ENCODE assay signal across 8 mouse cellular contexts in the genomic region with DNA sequence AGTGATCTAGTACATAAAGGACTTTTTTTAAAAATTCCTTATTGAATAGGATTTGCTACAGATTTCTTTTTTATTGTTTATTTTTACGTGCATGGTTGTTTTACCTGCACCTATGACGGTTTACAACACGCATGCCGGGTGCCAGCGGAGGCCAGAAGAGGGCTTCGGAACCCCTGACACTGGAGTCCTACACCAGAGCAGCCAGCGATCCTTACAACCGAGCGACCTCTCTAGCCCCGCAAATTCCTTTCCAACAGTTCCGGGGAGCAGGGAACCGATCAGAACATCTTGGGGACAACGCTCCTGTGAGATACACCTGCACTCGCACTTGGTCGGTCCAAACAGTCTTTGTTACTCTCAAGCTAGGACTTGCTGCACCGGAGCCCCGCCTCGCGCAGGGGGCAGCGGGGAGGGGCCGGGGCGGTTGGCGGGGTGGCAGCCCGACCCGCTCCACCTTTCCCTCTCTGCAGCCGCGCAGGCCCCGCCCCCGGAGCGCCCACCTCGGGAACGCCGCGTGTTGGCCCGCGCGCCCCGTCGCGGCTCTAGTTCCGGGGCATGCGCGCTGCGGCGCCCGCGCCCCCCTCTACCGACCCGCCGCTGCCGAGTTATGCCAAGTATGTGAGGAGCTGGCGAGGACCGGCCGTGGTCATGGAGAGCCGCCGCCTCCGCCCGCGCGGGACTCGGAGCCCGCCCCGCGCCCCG. TPM values are rescaled to one million over a fixed set of nuclear protein-coding genes. Genes with fewer than 3 reads are reported as not detected.
DNase-seq lines count a peak whose midpoint lies in the region; ATAC-seq and TF ChIP-seq lines count a peak whose summit lies in the region.

Syde2 (plus strand) TSS at position 603 of the 702 bp plus-strand sequence.

- H3K9me3 ChIP-seq in forebrain, embryonic 11.5 days (ENCODE audit: control insufficient read depth, low read length): no peaks in the 10 kb centered on the region
- H3K9me3 ChIP-seq in heart, postnatal 0 days (replicated peaks; ENCODE audit: control insufficient read depth, low read length): no peaks in the 10 kb centered on the region
- no peaks in the 10 kb centered on the region for H3K9me3 ChIP-seq in liver, embryonic 14.5 days (ENCODE audit: control insufficient read depth, low read length)
- H3K9me3 ChIP-seq in neural tube, embryonic 12.5 days: no peaks in the 10 kb centered on the region

- H3K4me1 ChIP-seq in forebrain, embryonic 11.5 days (replicated peaks; ENCODE audit: control insufficient read depth, insufficient read depth, low read length): 0 out of 2 replicates have a peak, but pooled peaks cover 2% of the 10 kb centered on the region
- peaks cover 7% of the 10 kb centered on the region; the same call in 1 of the 2 replicates for H3K4me1 ChIP-seq in heart, postnatal 0 days (ENCODE audit: control insufficient read depth, insufficient read depth)
- H3K4me1 ChIP-seq in liver, embryonic 14.5 days (replicated peaks; ENCODE audit: control insufficient read depth in 2 of 2, insufficient read depth in 2 of 2, low read length in 1 of 2): 0 out of 4 replicates have a peak, but pooled peaks cover 0 to 2% of the 10 kb centered on the region in 2 experiments
- H3K4me1 ChIP-seq in neural tube, embryonic 12.5 days: peaks cover 12% of the 10 kb centered on the region

- no peak for TF ChIP-seq CTCF in heart, postnatal 0 days (IDR thresholded peaks at IDR 0.05; ENCODE audit: low read depth)
- TF ChIP-seq CTCF in liver, embryonic 14.5 days (IDR thresholded peaks at IDR 0.05; ENCODE audit: low read depth): no peak

- peak within 1 kb of the TSS; percentile 69 for H3K9ac ChIP-seq in forebrain, embryonic 11.5 days (ENCODE audit: low read length)
- H3K9ac ChIP-seq in heart, postnatal 0 days (replicated peaks; ENCODE audit: low read depth, low read length): peak within 1 kb of the TSS; percentile 97
- no peak within 1 kb of the TSS; the same call in 1 of the 2 replicates for H3K9ac ChIP-seq in liver, embryonic 14.5 days (replicated peaks)
- peak within 1 kb of the TSS; percentile 73 for H3K9ac ChIP-seq in neural tube, embryonic 12.5 days

- peak within 1 kb of the TSS; percentile 66 for H3K4me3 ChIP-seq in forebrain, embryonic 11.5 days (ENCODE audit: low read depth, low read length)
- peak within 1 kb of the TSS; percentile 92 for H3K4me3 ChIP-seq in heart, postnatal 0 days (ENCODE audit: low read depth, low read length)
- H3K4me3 ChIP-seq in liver, embryonic 14.5 days (ENCODE audit: insufficient read depth in 1 of 2, low read depth in 2 of 2, low read length in 2 of 2): peak within 1 kb of the TSS; percentile 53 to 54
- peak within 1 kb of the TSS; percentile 71 for H3K4me3 ChIP-seq in neural tube, embryonic 12.5 days

- H3K27ac ChIP-seq in forebrain, embryonic 11.5 days (ENCODE audit: low read depth, low read length): peak within 1 kb of the TSS; percentile 10; the same call in 1 of the 2 replicates
- peak within 1 kb of the TSS; percentile 100 for H3K27ac ChIP-seq in heart, postnatal 0 days (ENCODE audit: low read depth)
- H3K27ac ChIP-seq in liver, embryonic 14.5 days: peak within 1 kb of the TSS; percentile 34; the same call in 1 of the 2 replicates
- H3K27ac ChIP-seq in neural tube, embryonic 12.5 days: no peak within 1 kb of the TSS

- H3K36me3 ChIP-seq in forebrain, embryonic 11.5 days (ENCODE audit: control insufficient read depth, insufficient read depth, low read length): no peaks in the 10 kb centered on the region
- H3K36me3 ChIP-seq in heart, postnatal 0 days (replicated peaks; ENCODE audit: control insufficient read depth, insufficient read depth, low read length): no peaks in the 10 kb centered on the region
- no peaks in the 10 kb centered on the region for H3K36me3 ChIP-seq in liver, embryonic 14.5 days (replicated peaks; ENCODE audit: control insufficient read depth, insufficient read depth, low read depth)
- H3K36me3 ChIP-seq in neural tube, embryonic 12.5 days: no peaks in the 10 kb centered on the region

- TF ChIP-seq EP300 in heart, postnatal 0 days (IDR thresholded peaks at IDR 0.05; ENCODE audit: low read depth): no peak
- TF ChIP-seq EP300 in liver, embryonic 14.5 days (IDR thresholded peaks at IDR 0.05; ENCODE audit: low read depth): no peak

- DNase-seq in 416B (ENCODE audit: low read depth): peak; percentile 64
- peak; percentile 84 for DNase-seq in adrenal gland, postnatal 10 days
- DNase-seq in forebrain, embryonic 11.5 days (ENCODE audit: low spot score): peak; percentile 91
- peak; percentile 93 for DNase-seq in heart, postnatal 0 days (ENCODE audit: low spot score)
- peak; percentile 94 to 96 for DNase-seq in kidney, postnatal 36 days
- peak in 1 of 3 experiments; percentile 15 for DNase-seq in liver, embryonic 14.5 days (ENCODE audit: low read depth in 3 of 3, low spot score in 3 of 3)
- peak; percentile 76 to 78 for DNase-seq in thymus, postnatal 10 days (ENCODE audit: low spot score in 2 of 2)

- peaks cover 9% of the 10 kb centered on the region for H3K27me3 ChIP-seq in forebrain, embryonic 11.5 days (ENCODE audit: control insufficient read depth, insufficient read depth, low read length)
- H3K27me3 ChIP-seq in heart, postnatal 0 days (ENCODE audit: control insufficient read depth, insufficient read depth, low read length): 0 out of 2 replicates have a peak, but pooled peaks cover 6% of the 10 kb centered on the region
- H3K27me3 ChIP-seq in liver, embryonic 14.5 days (ENCODE audit: control insufficient read depth, insufficient read depth, low read length): peaks cover 27% of the 10 kb centered on the region
- H3K27me3 ChIP-seq in neural tube, embryonic 12.5 days (replicated peaks): peaks cover 32% of the 10 kb centered on the region

- ATAC-seq in forebrain, embryonic 11.5 days (replicated peaks; ENCODE audit: low FRiP score): peak; percentile 87
- peak; percentile 82 for ATAC-seq in heart, postnatal 0 days (ENCODE audit: insufficient read depth, low read depth)
- peak; percentile 59 for ATAC-seq in liver, embryonic 14.5 days (ENCODE audit: insufficient read depth)
- peak; percentile 84 for ATAC-seq in neural tube, embryonic 12.5 days (ENCODE audit: low FRiP score, low read depth)

- peak within 1 kb of the TSS; percentile 74 for H3K4me2 ChIP-seq in forebrain, embryonic 11.5 days (ENCODE audit: low read depth, low read length, severe bottlenecking)
- peak within 1 kb of the TSS; percentile 98 for H3K4me2 ChIP-seq in heart, postnatal 0 days (ENCODE audit: low read depth, low read length)
- peak within 1 kb of the TSS; percentile 67 for H3K4me2 ChIP-seq in liver, embryonic 14.5 days (ENCODE audit: low read depth)
- H3K4me2 ChIP-seq in neural tube, embryonic 12.5 days (replicated peaks): peak within 1 kb of the TSS; percentile 93

- 1% methylated on average over 64 of the region's 65 CpGs for WGBS in forebrain, embryonic 11.5 days
- WGBS in heart, postnatal 0 days: under 1% methylated on average over 62 of the region's 65 CpGs
- WGBS in liver, embryonic 14.5 days (ENCODE audit: insufficient replicate concordance): 1% methylated on average over 61 of the region's 65 CpGs
- under 1% methylated on average over 64 of the region's 65 CpGs for WGBS in neural tube, embryonic 12.5 days

RNA-seq across cellular contexts. Expression of gene Syde2, which starts in this region (rescaled TPM):
- total RNA-seq in adrenal gland, postnatal 10 days (2021): 1 to 10 TPM; 6.3 to 7.9 TPM
- polyA plus RNA-seq in forebrain, embryonic 11.5 days (2014; fragmentation: Nextera tagmentation; extraction: Ambion mirVana): 1.6 and 2.0 TPM in 2 replicates
- total RNA-seq in heart, postnatal 0 days (2014; rRNA removed; ENCODE audit: low replicate concordance): 42.0 and 47.1 TPM in 2 replicates
- polyA plus RNA-seq in heart, postnatal 0 days (2015; fragmentation: Nextera tagmentation; extraction: Ambion mirVana): 10.1 and 10.5 TPM in 2 replicates
- 0.53 and 0.79 TPM in 2 replicates for polyA plus RNA-seq in liver, embryonic 14.5 days (2012; rRNA removed)
- 0.68 and 0.69 TPM in 2 replicates for polyA plus RNA-seq in liver, embryonic 14.5 days (2014; fragmentation: Nextera tagmentation; extraction: Ambion mirVana)
- polyA plus RNA-seq in neural tube, embryonic 12.5 days (2016; fragmentation: Nextera tagmentation; extraction: Ambion mirVana): 0.76 and 0.84 TPM in 2 replicates

Comparison
In these comparisons a context has a peak if more than half of its experiments do, and no peak if none do; other contexts are left out.
1. Peak in ATAC-seq, H3K4me3 ChIP-seq, H3K27ac ChIP-seq and H3K4me2 ChIP-seq in liver, embryonic 14.5 days; RNA of the gene not detected or under 1 TPM.
2. Peak in ATAC-seq, H3K4me3 ChIP-seq, H3K9ac ChIP-seq and H3K4me2 ChIP-seq in neural tube, embryonic 12.5 days; RNA of the gene not detected or under 1 TPM.